Comparison of ENCODE assay signal across 16 mouse cellular contexts in genomic region chr7:97171089-97171488, GRCm38 (mm10).
"Had no signal": no experiment of that assay in that cellular context is flagged by ENCODE, and none has a peak within 500 bp of the region (broad histone marks: within the 10 kb centered on the region; RNA-seq: fewer than 3 reads in every experiment).

No protein-coding gene starts in this region.

- H3K4me1 ChIP-seq: limb, embryonic 13.5 days; midbrain, embryonic 10.5 days; neural tube, embryonic 15.5 days had no signal

- H3K4me2 ChIP-seq: intestine, embryonic 15.5 days; limb, embryonic 13.5 days; neural tube, embryonic 15.5 days had no signal

- H3K9ac ChIP-seq: intestine, embryonic 15.5 days; limb, embryonic 13.5 days; liver, embryonic 14.5 days; neural tube, embryonic 15.5 days had no signal

- ATAC-seq: intestine, embryonic 15.5 days had no signal

- H3K36me3 ChIP-seq: intestine, embryonic 15.5 days; limb, embryonic 13.5 days; midbrain, embryonic 10.5 days; neural tube, embryonic 15.5 days had no signal

- DNase-seq: kidney, adult 18-20 months; kidney, postnatal 4 days; left cerebral cortex, postnatal 4 days; lung, postnatal 36 days; midbrain, embryonic 14.5 days; right cerebral cortex, adult 18-20 months; right cerebral cortex, postnatal 25 days; thymus, adult 2 months; thymus, postnatal 25 days had no signal

- H3K27me3 ChIP-seq: intestine, embryonic 15.5 days; limb, embryonic 13.5 days; neural tube, embryonic 15.5 days had no signal

- H3K27ac ChIP-seq: limb, embryonic 13.5 days; liver, embryonic 14.5 days; midbrain, embryonic 10.5 days; neural tube, embryonic 15.5 days had no signal

- H3K9me3 ChIP-seq: intestine, embryonic 15.5 days; limb, embryonic 13.5 days; midbrain, embryonic 10.5 days; neural tube, embryonic 15.5 days had no signal

- H3K4me3 ChIP-seq: intestine, embryonic 15.5 days; layer of hippocampus, adult 2 months; limb, embryonic 13.5 days; midbrain, embryonic 10.5 days; myocyte; neural tube, embryonic 15.5 days had no signal
